ENCODE assay signal across 19 mouse cellular contexts in genomic region chr7:125519715-125520114, GRCm38 (mm10). TPM values are rescaled to one million over a fixed set of nuclear protein-coding genes. Genes with fewer than 3 reads are reported as not detected.
DNase-seq lines count a peak whose midpoint lies in the region; ATAC-seq and TF ChIP-seq lines count a peak whose summit lies in the region.
"Had no signal": no experiment of that assay in that cellular context is flagged by ENCODE, and none has a peak within 500 bp of the region (broad histone marks: within the 10 kb centered on the region; RNA-seq: fewer than 3 reads in every experiment).

No protein-coding gene starts in this region.

- TF ChIP-seq CTCF in liver, postnatal 0 days (IDR thresholded peaks at IDR 0.05; ENCODE audit: low read depth), result no peak
- TF ChIP-seq CTCF in liver, embryonic 14.5 days (IDR thresholded peaks at IDR 0.05; ENCODE audit: low read depth), result peak; percentile 0; the same call in 1 of the 2 replicates

- WGBS in forebrain, embryonic 10.5 days, result 80% methylated on average over 3 of the region's 3 CpGs
- WGBS in forebrain, embryonic 11.5 days, result 83% methylated on average over 3 of the region's 3 CpGs
- 53% methylated on average over 3 of the region's 3 CpGs for WGBS in liver, postnatal 0 days (ENCODE audit: insufficient replicate concordance)
- WGBS in liver, embryonic 14.5 days (ENCODE audit: insufficient replicate concordance), result 26% methylated on average over 3 of the region's 3 CpGs

- no peak overlapping the region for H3K4me2 ChIP-seq in forebrain, embryonic 11.5 days (ENCODE audit: low read depth, low read length, severe bottlenecking)
- no peak overlapping the region for H3K4me2 ChIP-seq in liver, postnatal 0 days (ENCODE audit: low read depth, low read length)
- peak overlapping the region; percentile 51 for H3K4me2 ChIP-seq in liver, embryonic 14.5 days (ENCODE audit: low read depth)
- H3K4me2 ChIP-seq: embryonic facial prominence, embryonic 12.5 days; forebrain, embryonic 13.5 days; heart, embryonic 12.5 days; hindbrain, embryonic 15.5 days had no signal

- ATAC-seq in forebrain, embryonic 11.5 days (replicated peaks; ENCODE audit: low FRiP score), result no peak
- ATAC-seq in liver, postnatal 0 days, result no peak
- ATAC-seq in liver, embryonic 14.5 days (ENCODE audit: insufficient read depth), result peak; percentile 59; the same call in 1 of the 2 replicates
- ATAC-seq: CD4-positive, CD25-positive, alpha-beta regulatory T cell, adult 4 months; forebrain, embryonic 13.5 days; forebrain, postnatal 0 days had no signal

- TF ChIP-seq EP300 in liver, postnatal 0 days (IDR thresholded peaks at IDR 0.05; ENCODE audit: low read depth), result no peak
- TF ChIP-seq EP300 in liver, embryonic 14.5 days (IDR thresholded peaks at IDR 0.05; ENCODE audit: low read depth), result peak; percentile 49; the same call in 1 of the 2 replicates

- no peak for DNase-seq in forebrain, embryonic 10.5 days (ENCODE audit: extremely low spot score, low spot score)
- no peak for DNase-seq in forebrain, embryonic 11.5 days (ENCODE audit: low spot score)
- DNase-seq in liver, result peak; percentile 86
- no peak for DNase-seq in liver, postnatal 0 days
- peak in 2 of 3 experiments; percentile 20 to 36 for DNase-seq in liver, embryonic 14.5 days (ENCODE audit: low read depth in 3 of 3, low spot score in 3 of 3)
- DNase-seq in thymus, postnatal 14 days, result no peak
- DNase-seq in adrenal gland, postnatal 36 days, result no peak
- DNase-seq: adrenal gland, postnatal 10 days; B cell, adult 2 months; cerebellum, adult 11-12 months; cerebellum, adult 9-10 months; cerebellum, postnatal 25 days; forebrain, postnatal 0 days; gastrocnemius, postnatal 14 days had no signal

- no peak overlapping the region for H3K4me3 ChIP-seq in forebrain, embryonic 10.5 days
- no peak overlapping the region for H3K4me3 ChIP-seq in forebrain, embryonic 11.5 days (ENCODE audit: low read depth, low read length)
- no peak overlapping the region for H3K4me3 ChIP-seq in liver, postnatal 0 days (ENCODE audit: low read depth, low read length)
- H3K4me3 ChIP-seq in liver, embryonic 14.5 days (ENCODE audit: insufficient read depth in 1 of 2, low read depth in 2 of 2, low read length in 2 of 2), result no peak overlapping the region
- H3K4me3 ChIP-seq: embryonic facial prominence, embryonic 12.5 days; forebrain, embryonic 13.5 days; heart, embryonic 12.5 days; hindbrain, embryonic 15.5 days had no signal

- no peaks in the 10 kb centered on the region for H3K9me3 ChIP-seq in forebrain, embryonic 10.5 days
- no peaks in the 10 kb centered on the region for H3K9me3 ChIP-seq in forebrain, embryonic 11.5 days (ENCODE audit: control insufficient read depth, low read length)
- no peaks in the 10 kb centered on the region for H3K9me3 ChIP-seq in liver, postnatal 0 days (ENCODE audit: low read length)
- no peaks in the 10 kb centered on the region for H3K9me3 ChIP-seq in liver, embryonic 14.5 days (ENCODE audit: control insufficient read depth, low read length)
- H3K9me3 ChIP-seq: embryonic facial prominence, embryonic 12.5 days; forebrain, embryonic 13.5 days; heart, embryonic 12.5 days; hindbrain, embryonic 15.5 days had no signal

- H3K36me3 ChIP-seq in forebrain, embryonic 10.5 days (replicated peaks), result no peaks in the 10 kb centered on the region
- H3K36me3 ChIP-seq in forebrain, embryonic 11.5 days (ENCODE audit: control insufficient read depth, insufficient read depth, low read length), result no peaks in the 10 kb centered on the region
- no peaks in the 10 kb centered on the region for H3K36me3 ChIP-seq in liver, postnatal 0 days (replicated peaks; ENCODE audit: insufficient read depth, low read length)
- H3K36me3 ChIP-seq in liver, embryonic 14.5 days (replicated peaks; ENCODE audit: control insufficient read depth, insufficient read depth, low read depth), result no peaks in the 10 kb centered on the region
- H3K36me3 ChIP-seq: embryonic facial prominence, embryonic 12.5 days; heart, embryonic 12.5 days; hindbrain, embryonic 15.5 days had no signal

- H3K4me1 ChIP-seq in forebrain, embryonic 10.5 days, result 0 out of 2 replicates have a peak, but pooled peaks cover 4% of the 10 kb centered on the region
- H3K4me1 ChIP-seq in forebrain, embryonic 11.5 days (replicated peaks; ENCODE audit: control insufficient read depth, insufficient read depth, low read length), result no peaks in the 10 kb centered on the region
- peaks cover 40% of the 10 kb centered on the region for H3K4me1 ChIP-seq in liver, postnatal 0 days (ENCODE audit: insufficient read depth)
- H3K4me1 ChIP-seq in liver, embryonic 14.5 days (replicated peaks; ENCODE audit: control insufficient read depth in 2 of 2, insufficient read depth in 2 of 2, low read length in 1 of 2), result peaks cover 57 to 65% of the 10 kb centered on the region in 2 experiments
- H3K4me1 ChIP-seq: embryonic facial prominence, embryonic 12.5 days; forebrain, embryonic 13.5 days; heart, embryonic 12.5 days; hindbrain, embryonic 15.5 days had no signal

- H3K27ac ChIP-seq in forebrain, embryonic 10.5 days, result 0 out of 2 replicates have a peak overlapping the region, but pooled peaks have one; percentile 48
- H3K27ac ChIP-seq in forebrain, embryonic 11.5 days (ENCODE audit: low read depth, low read length), result no peak overlapping the region
- no peak overlapping the region for H3K27ac ChIP-seq in liver, postnatal 0 days (ENCODE audit: low read depth)
- H3K27ac ChIP-seq in liver, embryonic 14.5 days, result peak overlapping the region; percentile 2
- H3K27ac ChIP-seq: embryonic facial prominence, embryonic 12.5 days; forebrain, embryonic 13.5 days; hindbrain, embryonic 15.5 days had no signal

- no peak overlapping the region for H3K9ac ChIP-seq in forebrain, embryonic 11.5 days (ENCODE audit: low read length)
- H3K9ac ChIP-seq in liver, postnatal 0 days (replicated peaks), result no peak overlapping the region
- peak overlapping the region; percentile 24; the same call in 1 of the 2 replicates for H3K9ac ChIP-seq in liver, embryonic 14.5 days (replicated peaks)
- H3K9ac ChIP-seq: embryonic facial prominence, embryonic 12.5 days; forebrain, embryonic 13.5 days; forebrain, postnatal 0 days; heart, embryonic 12.5 days; hindbrain, embryonic 15.5 days had no signal

- H3K27me3 ChIP-seq in forebrain, embryonic 10.5 days (ENCODE audit: poor library complexity, severe bottlenecking), result no peaks in the 10 kb centered on the region
- no peaks in the 10 kb centered on the region for H3K27me3 ChIP-seq in forebrain, embryonic 11.5 days (ENCODE audit: control insufficient read depth, insufficient read depth, low read length)
- H3K27me3 ChIP-seq in liver, postnatal 0 days (ENCODE audit: insufficient read depth, low read length), result no peaks in the 10 kb centered on the region
- H3K27me3 ChIP-seq in liver, embryonic 14.5 days (ENCODE audit: control insufficient read depth, insufficient read depth, low read length), result no peaks in the 10 kb centered on the region
- H3K27me3 ChIP-seq: embryonic facial prominence, embryonic 12.5 days; forebrain, embryonic 13.5 days; heart, embryonic 12.5 days; hindbrain, embryonic 15.5 days had no signal

RNA-seq across cellular contexts. Expression of gene Nsmce1, which starts 28.3 kb away (rescaled TPM):
- polyA plus RNA-seq in forebrain, embryonic 10.5 days (2016; fragmentation: Nextera tagmentation; extraction: Ambion mirVana), result 123 TPM in 2 replicates
- 115 and 116 TPM in 2 replicates for polyA plus RNA-seq in forebrain, embryonic 11.5 days (2014; fragmentation: Nextera tagmentation; extraction: Ambion mirVana)
- polyA plus RNA-seq in liver, postnatal 0 days (2015; fragmentation: Nextera tagmentation; extraction: Ambion mirVana), result 47.6 and 49.2 TPM in 2 replicates
- 27.5 and 42.3 TPM in 2 replicates for polyA plus RNA-seq in liver, embryonic 14.5 days (2012; rRNA removed)
- polyA plus RNA-seq in liver, embryonic 14.5 days (2014; fragmentation: Nextera tagmentation; extraction: Ambion mirVana), result 90.1 and 92.5 TPM in 2 replicates
- total RNA-seq in adrenal gland, postnatal 36 days (2021), result 10 to 100 TPM; 35.6 to 59.0 TPM

RNA-seq across cellular contexts. Expression of gene Il4ra, which starts 32.2 kb away (rescaled TPM):
- 2.9 and 4.0 TPM in 2 replicates for polyA plus RNA-seq in forebrain, embryonic 10.5 days (2016; fragmentation: Nextera tagmentation; extraction: Ambion mirVana)
- polyA plus RNA-seq in forebrain, embryonic 11.5 days (2014; fragmentation: Nextera tagmentation; extraction: Ambion mirVana), result 2.9 and 4.1 TPM in 2 replicates
- 8.7 and 9.5 TPM in 2 replicates for polyA plus RNA-seq in liver, postnatal 0 days (2015; fragmentation: Nextera tagmentation; extraction: Ambion mirVana)
- polyA plus RNA-seq in liver, embryonic 14.5 days (2012; rRNA removed), result 1.9 and 2.8 TPM in 2 replicates
- 1.9 and 2.4 TPM in 2 replicates for polyA plus RNA-seq in liver, embryonic 14.5 days (2014; fragmentation: Nextera tagmentation; extraction: Ambion mirVana)
- 100 to 1,000 TPM in 1 of 2 experiments, 10 to 100 TPM in 1; 46.6 to 119 TPM for total RNA-seq in adrenal gland, postnatal 36 days (2021)

Comparison
In these comparisons a context has a peak if more than half of its experiments do, and no peak if none do; other contexts are left out.
1. DNase-seq: peak in liver (single experiment) and liver, embryonic 14.5 days (2 of 3); none in forebrain, embryonic 10.5 days (single experiment), forebrain, embryonic 11.5 days (single experiment), liver, postnatal 0 days (single experiment), thymus, postnatal 14 days (single experiment) and adrenal gland, postnatal 36 days (0 of 2).
2. H3K27ac ChIP-seq: peak in forebrain, embryonic 10.5 days (single experiment) and liver, embryonic 14.5 days (single experiment); none in forebrain, embryonic 11.5 days (single experiment) and liver, postnatal 0 days (single experiment).